Mouse (Mus musculus): ENCODE data around the gene Celsr2. TPM values are rescaled to one million over a fixed set of nuclear protein-coding genes. Genes with fewer than 3 reads are reported as not detected.

The Celsr2 gene
- polyA plus RNA-seq, 1 experiment from 2014 or later: 71.4 TPM

DNA sequence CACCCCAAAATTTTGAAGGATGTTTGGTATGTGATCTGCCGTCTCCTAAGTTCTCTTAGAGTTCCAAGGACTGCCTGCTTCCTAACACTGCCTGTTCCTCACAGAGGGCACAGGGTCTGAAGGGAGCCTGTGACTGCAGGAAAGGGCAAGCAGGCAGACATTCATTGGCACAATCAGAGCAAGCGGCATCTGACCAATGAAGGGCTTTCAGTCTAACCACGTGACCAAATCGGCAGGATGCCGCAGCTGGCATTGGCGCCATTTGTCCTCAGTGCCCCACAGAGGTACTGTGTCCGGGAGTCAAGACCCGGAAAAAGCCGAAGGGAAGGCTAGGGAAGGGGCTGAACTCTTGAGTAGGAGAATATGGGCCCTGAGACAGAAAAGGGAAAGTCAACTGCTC lies 48.2 kb downstream of the Celsr2 start:
- Histone ChIP-seq H3K36me3 (no peaks in the 10 kb centered on the region), H3K27me3 (replicated peaks) (no peaks in the 10 kb centered on the region), H3K27ac (no peak overlapping the region), H3K4me3 (no peak overlapping the region), H3K4me1 (no peaks in the 10 kb centered on the region), H3K9ac (no peak overlapping the region), H3K4me2 (replicated peaks) (no peak overlapping the region; the same call in 1 of the 2 replicates), H3K9me3 (no peaks in the 10 kb centered on the region)
- WGBS: 62% methylated on average over 9 of the region's 9 CpGs
- ATAC-seq (ENCODE audit: low FRiP score, low read depth): peak; percentile 48; the same call in 1 of the 2 replicates

DNA sequence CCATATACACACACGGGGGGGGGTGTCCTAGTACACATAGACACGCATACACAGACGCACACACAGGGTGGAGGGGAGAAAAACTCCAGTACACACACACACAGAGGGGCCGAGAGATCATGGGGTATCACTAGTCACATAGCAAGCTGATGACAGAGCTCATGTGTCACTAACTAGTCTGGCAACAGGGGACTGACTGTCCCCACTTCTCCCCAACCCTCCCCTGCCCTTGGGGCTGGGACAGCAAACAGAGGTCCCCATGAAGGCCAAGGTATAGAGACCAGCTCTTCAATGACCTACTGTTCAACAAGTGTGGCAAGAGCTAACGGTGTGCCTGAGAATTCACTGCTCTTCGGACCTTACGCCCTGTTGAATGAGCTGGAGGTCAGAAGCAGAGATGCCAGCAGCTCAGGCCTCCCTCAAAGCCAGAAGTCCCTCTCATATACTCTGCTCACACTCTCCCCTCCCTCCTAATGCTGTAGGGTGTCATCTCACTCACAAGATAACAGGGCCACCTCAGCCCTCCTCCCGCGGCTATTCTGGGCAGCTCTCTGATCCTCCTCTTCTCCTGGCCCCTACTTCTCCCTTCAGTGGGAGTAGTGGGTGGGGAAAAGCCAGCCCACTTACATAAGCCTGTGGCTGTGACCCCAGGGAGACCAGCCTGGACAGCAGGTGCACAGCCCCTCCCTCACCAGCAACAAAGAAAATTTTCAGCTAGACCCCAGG lies 50.9 kb downstream of the Celsr2 start, which contains the start of gene Mybphl:
Gene Mybphl, plus strand, starts transcription at position 642 of the 726 bp plus-strand sequence.
- no peak within 1 kb of the TSS for H3K9ac ChIP-seq
- H3K27ac ChIP-seq: no peak within 1 kb of the TSS
- H3K9me3 ChIP-seq: no peaks in the 10 kb centered on the region
- no peak within 1 kb of the TSS for H3K4me3 ChIP-seq
- no peaks in the 10 kb centered on the region for H3K27me3 ChIP-seq (replicated peaks)
- ATAC-seq (ENCODE audit: low FRiP score, low read depth): no peak
- 75% methylated on average over 9 of the region's 9 CpGs for WGBS
- no peaks in the 10 kb centered on the region for H3K36me3 ChIP-seq
- peaks cover 4% of the 10 kb centered on the region; the same call in 1 of the 2 replicates for H3K4me1 ChIP-seq
- H3K4me2 ChIP-seq (replicated peaks): no peak within 1 kb of the TSS

DNA sequence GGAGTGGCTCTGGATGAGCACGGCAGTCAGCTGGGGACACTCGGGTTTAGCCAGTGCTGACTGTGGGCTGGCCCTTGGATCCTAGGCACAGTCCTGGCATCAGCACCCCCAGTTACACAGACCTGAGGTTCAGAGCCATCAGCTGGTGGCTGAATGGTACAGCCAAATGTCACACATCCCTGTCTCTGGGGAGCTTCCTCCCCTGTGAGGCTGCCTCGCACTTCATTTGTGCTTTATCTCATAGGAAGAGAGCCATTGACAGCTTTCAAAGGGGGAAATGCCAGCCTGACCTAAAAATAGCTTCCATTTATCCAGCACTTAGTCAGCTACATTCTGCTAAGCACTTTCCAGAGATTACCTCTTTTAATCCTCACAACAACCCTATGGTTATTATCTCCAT lies 51.7 kb downstream of the Celsr2 start:
- Histone ChIP-seq H3K27ac (no peak overlapping the region), H3K4me3 (no peak overlapping the region), H3K9ac (no peak overlapping the region), H3K9me3 (no peaks in the 10 kb centered on the region), H3K4me2 (replicated peaks) (no peak overlapping the region), H3K36me3 (peaks cover 4% of the 10 kb centered on the region; the same call in 1 of the 2 replicates), H3K4me1 (peaks cover 4% of the 10 kb centered on the region; the same call in 1 of the 2 replicates), H3K27me3 (replicated peaks) (no peaks in the 10 kb centered on the region)
- WGBS: 80% methylated on average over 3 of the region's 3 CpGs
- ATAC-seq (ENCODE audit: low FRiP score, low read depth): no peak

DNA sequence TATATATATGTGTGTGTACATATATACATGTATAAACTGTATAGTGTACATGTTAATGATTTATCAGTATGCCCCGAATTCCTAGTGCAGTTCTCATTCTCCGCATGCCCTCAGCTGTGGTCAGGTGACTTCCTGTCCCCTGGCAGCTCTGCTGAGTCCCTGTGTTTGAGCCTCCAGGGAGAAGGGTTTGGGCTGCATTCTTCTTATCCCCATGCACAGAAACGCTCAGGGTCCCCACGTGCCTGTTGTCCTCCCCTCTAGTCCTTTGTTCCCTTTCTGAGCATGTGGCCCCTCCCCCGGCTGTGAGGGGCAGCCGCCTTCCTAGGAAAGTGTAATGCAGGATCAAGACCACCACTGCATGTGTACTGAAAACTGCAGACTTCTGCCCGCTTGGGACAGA lies 54.5 kb downstream of the Celsr2 start:
- Histone ChIP-seq H3K4me1 (peaks cover 4% of the 10 kb centered on the region; the same call in 1 of the 2 replicates), H3K27me3 (replicated peaks) (no peaks in the 10 kb centered on the region), H3K4me2 (replicated peaks) (no peak overlapping the region), H3K9ac (no peak overlapping the region), H3K9me3 (no peaks in the 10 kb centered on the region), H3K27ac (no peak overlapping the region), H3K36me3 (peaks cover 31% of the 10 kb centered on the region), H3K4me3 (no peak overlapping the region)
- no peak for ATAC-seq (ENCODE audit: low FRiP score, low read depth)
- 15% methylated on average over 7 of the region's 7 CpGs for WGBS

DNA sequence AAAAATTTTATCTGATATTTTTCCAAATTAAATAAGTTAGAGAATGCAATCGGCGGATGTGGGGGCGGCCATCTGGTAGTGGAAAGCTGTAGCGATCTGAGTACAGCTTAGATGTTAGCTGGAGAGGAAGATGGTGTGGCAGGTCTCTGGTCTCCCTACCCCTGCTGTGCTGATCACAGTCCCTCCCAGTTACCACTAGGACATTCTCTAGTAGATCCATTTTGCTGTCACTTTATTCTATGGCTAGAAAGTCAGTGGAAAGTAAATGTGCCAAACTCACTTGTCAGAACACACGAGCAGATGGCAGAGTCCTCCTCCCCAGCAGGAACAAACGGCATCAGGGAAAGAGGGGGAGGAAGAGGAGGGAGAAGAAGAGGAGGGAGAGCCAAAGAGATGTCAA lies 56.9 kb downstream of the Celsr2 start:
- H3K4me2 ChIP-seq (replicated peaks): no peak overlapping the region
- H3K27ac ChIP-seq: no peak overlapping the region
- H3K4me1 ChIP-seq: peaks cover 4% of the 10 kb centered on the region; the same call in 1 of the 2 replicates
- no peaks in the 10 kb centered on the region for H3K27me3 ChIP-seq (replicated peaks)
- no peak overlapping the region for H3K9ac ChIP-seq
- no peak overlapping the region for H3K4me3 ChIP-seq
- no peaks in the 10 kb centered on the region for H3K9me3 ChIP-seq
- peaks cover 55% of the 10 kb centered on the region for H3K36me3 ChIP-seq
- WGBS: 81% methylated on average over 6 of the region's 6 CpGs
- ATAC-seq (ENCODE audit: low FRiP score, low read depth): no peak

DNA sequence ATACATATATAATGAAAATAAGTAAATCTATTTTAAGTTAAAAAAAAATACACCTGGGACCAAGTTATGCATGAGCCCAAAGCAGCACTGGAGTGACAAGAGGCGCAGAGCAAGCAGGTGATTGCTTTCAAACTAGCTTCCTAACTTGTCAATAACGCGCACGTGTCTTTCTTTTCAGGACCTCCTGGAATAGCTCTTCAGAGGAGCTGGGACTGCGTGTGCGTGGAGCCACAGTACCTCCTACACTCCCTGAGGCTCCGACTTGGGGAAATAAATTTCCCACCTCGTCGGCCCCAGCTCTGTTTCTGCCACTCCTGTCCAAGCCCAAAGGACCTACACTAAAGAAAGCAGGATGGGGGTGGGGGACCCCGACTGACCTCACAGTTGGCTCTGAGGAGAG lies 58.3 kb downstream of the Celsr2 start:
- Histone ChIP-seq H3K27ac (no peak overlapping the region), H3K9me3 (no peaks in the 10 kb centered on the region), H3K36me3 (peaks cover 66% of the 10 kb centered on the region), H3K4me1 (peaks cover 4% of the 10 kb centered on the region; the same call in 1 of the 2 replicates), H3K27me3 (replicated peaks) (no peaks in the 10 kb centered on the region), H3K9ac (no peak overlapping the region), H3K4me2 (replicated peaks) (no peak overlapping the region), H3K4me3 (no peak overlapping the region)
- 90% methylated on average over 10 of the region's 10 CpGs for WGBS
- no peak for ATAC-seq (ENCODE audit: low FRiP score, low read depth)

DNA sequence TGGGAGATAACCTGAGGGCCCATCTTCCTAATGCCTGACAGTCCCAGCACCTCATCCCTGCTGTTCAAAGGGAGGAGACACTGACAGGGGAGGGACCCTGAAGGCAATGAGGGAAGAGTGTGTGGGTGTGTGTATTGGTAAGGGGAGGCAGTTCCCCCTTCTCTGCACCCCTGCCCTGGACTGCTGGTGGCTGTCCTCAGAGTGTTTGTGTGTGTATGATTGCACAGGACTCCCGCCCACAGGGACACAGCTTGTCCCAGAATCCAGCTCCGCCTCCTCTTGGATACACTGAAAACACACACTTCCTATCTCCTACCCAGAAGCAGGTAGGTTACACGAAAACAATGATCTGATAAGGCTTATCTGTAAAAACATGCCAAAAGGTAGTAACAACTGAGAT lies 60.1 kb downstream of the Celsr2 start:
- whole genome bisulfite sequencing: 90% methylated on average over 3 of the region's 3 CpGs
- no peak for ATAC-seq (ENCODE audit: low FRiP score, low read depth)
- Histone ChIP-seq H3K36me3 (peaks cover 84% of the 10 kb centered on the region), H3K27me3 (replicated peaks) (no peaks in the 10 kb centered on the region), H3K4me1 (no peaks in the 10 kb centered on the region), H3K4me2 (replicated peaks) (no peak overlapping the region), H3K27ac (no peak overlapping the region), H3K4me3 (no peak overlapping the region), H3K9ac (no peak overlapping the region), H3K9me3 (no peaks in the 10 kb centered on the region)

DNA sequence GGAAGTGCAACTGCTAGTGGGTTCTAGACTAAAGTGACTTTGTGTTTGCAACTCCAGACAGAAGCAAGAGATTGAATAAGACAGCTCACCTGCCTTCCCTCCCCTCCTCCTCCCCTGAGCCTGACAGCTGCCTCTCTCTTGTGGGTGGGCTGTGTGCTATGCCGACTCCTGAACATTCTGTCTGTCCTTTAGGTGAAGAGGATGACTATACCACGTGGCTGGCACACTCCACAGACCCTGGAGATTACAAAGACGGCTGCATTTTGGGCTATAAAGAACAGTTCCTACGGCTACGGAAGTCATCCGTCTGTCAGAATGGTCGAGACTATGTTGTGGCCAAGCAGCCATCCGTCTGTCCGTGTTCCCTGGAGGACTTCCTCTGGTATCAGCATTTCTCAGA lies 67.0 kb downstream of the Celsr2 start:
- H3K27ac ChIP-seq: no peak overlapping the region
- 86% methylated on average over 9 of the region's 9 CpGs for WGBS
- peaks cover 85% of the 10 kb centered on the region for H3K36me3 ChIP-seq
- no peaks in the 10 kb centered on the region for H3K9me3 ChIP-seq
- H3K4me1 ChIP-seq: no peaks in the 10 kb centered on the region
- H3K4me2 ChIP-seq (replicated peaks): no peak overlapping the region
- ATAC-seq (ENCODE audit: low FRiP score, low read depth): no peak
- no peak overlapping the region for H3K4me3 ChIP-seq
- H3K27me3 ChIP-seq (replicated peaks): no peaks in the 10 kb centered on the region
- H3K9ac ChIP-seq: no peak overlapping the region

DNA sequence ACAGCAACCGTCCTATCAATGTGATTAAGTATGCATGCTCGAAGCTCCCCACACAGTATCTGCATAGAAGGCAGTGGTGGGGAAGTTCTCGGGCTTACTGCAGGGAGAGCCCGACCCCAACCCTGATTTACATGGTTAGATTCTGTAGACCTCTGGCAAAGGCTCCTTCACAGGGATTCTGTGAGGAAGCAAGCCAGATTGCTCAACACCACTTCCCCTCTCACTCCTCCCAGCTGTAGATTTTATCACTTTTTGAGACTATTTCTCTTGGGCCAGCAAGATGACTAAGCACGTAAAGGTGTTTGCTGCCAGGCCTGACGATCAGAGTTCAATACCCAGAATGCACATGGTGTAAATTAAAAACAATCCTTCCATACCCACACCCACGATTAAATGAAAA lies 69.5 kb downstream of the Celsr2 start:
- H3K36me3 ChIP-seq: peaks cover 84% of the 10 kb centered on the region

DNA sequence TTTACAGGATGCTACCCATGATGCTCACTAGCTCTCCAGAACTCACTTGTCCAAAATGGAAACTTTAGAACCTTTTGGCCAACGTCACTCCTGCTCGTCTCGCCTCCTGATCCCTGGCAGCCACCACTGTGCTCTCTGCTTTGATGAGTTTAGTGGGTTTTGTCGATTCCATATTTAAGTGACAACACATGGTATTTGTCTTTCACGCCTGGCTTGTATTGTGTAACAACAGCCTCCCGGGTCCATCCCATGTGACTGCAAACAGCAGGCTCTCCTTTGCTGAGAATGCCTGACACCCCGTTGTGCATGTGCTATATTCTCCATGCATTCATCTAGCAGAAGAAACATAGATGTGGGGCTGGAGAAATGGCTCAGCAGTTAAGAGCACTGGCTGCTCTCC lies 73.2 kb downstream of the Celsr2 start:
- Histone ChIP-seq H3K27me3 (replicated peaks) (no peaks in the 10 kb centered on the region), H3K4me1 (no peaks in the 10 kb centered on the region), H3K4me2 (replicated peaks) (no peak overlapping the region), H3K9me3 (no peaks in the 10 kb centered on the region), H3K27ac (no peak overlapping the region), H3K9ac (no peak overlapping the region), H3K36me3 (peaks cover 83% of the 10 kb centered on the region), H3K4me3 (no peak overlapping the region)
- no peak for ATAC-seq (ENCODE audit: low FRiP score, low read depth)
- WGBS: 83% methylated on average over 7 of the region's 7 CpGs

More for the DNA sequence above, 69.5 kb downstream of the Celsr2 start:
- no peak for ATAC-seq (ENCODE audit: low FRiP score, low read depth)
- Histone ChIP-seq H3K4me3 (no peak overlapping the region), H3K9me3 (no peaks in the 10 kb centered on the region), H3K4me2 (replicated peaks) (no peak overlapping the region), H3K27me3 (replicated peaks) (no peaks in the 10 kb centered on the region), H3K4me1 (no peaks in the 10 kb centered on the region), H3K27ac (no peak overlapping the region), H3K9ac (no peak overlapping the region)
- 88% methylated on average over 7 of the region's 7 CpGs for WGBS

DNA sequence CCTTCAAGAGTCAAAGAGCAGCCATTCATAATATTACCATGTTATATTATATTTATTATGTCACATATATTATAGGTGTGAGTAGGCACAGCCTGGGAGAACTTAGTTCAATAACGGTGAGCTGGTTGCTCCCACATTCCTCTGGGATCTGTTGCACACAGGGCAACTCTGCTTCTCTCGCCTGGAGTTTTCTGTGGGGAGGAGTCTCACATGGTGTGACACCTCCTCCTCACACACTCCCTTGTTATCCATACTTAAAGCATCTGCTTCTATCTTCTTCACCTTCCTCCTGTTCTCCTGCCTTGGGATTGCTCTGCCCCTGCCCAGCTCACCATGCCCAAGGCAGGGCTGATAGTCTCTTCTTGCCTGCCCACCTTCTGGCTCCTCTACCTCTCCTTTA lies 74.3 kb downstream of the Celsr2 start:
- H3K27ac ChIP-seq: no peak overlapping the region
- peaks cover 74% of the 10 kb centered on the region for H3K36me3 ChIP-seq
- no peaks in the 10 kb centered on the region for H3K9me3 ChIP-seq
- H3K9ac ChIP-seq: no peak overlapping the region
- no peak for ATAC-seq (ENCODE audit: low FRiP score, low read depth)
- WGBS: 81% methylated on average over 2 of the region's 2 CpGs
- H3K4me3 ChIP-seq: no peak overlapping the region
- H3K27me3 ChIP-seq (replicated peaks): no peaks in the 10 kb centered on the region
- no peak overlapping the region for H3K4me2 ChIP-seq (replicated peaks)
- H3K4me1 ChIP-seq: no peaks in the 10 kb centered on the region
